Mouse (Mus musculus) thymus, adult 2 months (tissue): ENCODE results near the gene Lin7a.

Experiments used
- CTCF ChIP-seq: fragments of 200-500 bp; IDR thresholded peaks from 2 replicates; pipeline ENCODE4 v1.5.1; 2012; ENCODE audit warnings: mild to moderate bottlenecking, control low read depth, low read length, moderate library complexity, borderline replicate concordance; ENCODE audit not compliant: control insufficient read depth, poor library complexity, insufficient read depth; ENCODE audit errors: extremely low read depth
- POLR2A ChIP-seq: fragments of 200-500 bp; IDR thresholded peaks from 2 replicates; pipeline ENCODE4 v1.6.1; 2012; ENCODE audit warnings: mild to moderate bottlenecking, low read length, control low read depth, moderate library complexity; ENCODE audit not compliant: control insufficient read depth, poor library complexity, insufficient read depth; ENCODE audit errors: extremely low read depth

DNA sequence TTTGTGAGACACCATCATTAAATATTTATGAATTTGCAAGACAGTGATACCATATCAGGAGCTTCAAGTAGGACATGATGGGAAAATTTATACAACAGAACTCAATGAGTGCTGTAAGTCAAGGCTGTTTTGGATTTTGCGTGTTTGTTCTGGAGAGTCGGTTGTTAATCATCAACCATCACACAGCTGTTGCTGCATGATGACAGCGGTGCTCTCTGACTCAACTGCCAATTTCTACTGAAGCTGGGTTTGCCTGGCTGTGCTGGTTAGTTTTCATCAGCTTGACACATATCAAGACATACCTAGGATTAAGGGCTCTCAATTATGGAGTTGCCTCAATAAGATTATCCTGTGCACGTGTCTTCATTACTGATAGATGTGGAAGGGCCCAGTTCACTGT, 41.1 kb downstream of the Lin7a start:
- TF ChIP-seq CTCF (no peak), POLR2A (no peak)
